Mouse (Mus musculus): ENCODE measurements around the gene Slc25a51. TPM values are rescaled to one million over a fixed set of nuclear protein-coding genes. Genes with fewer than 3 reads are reported as not detected.

The Slc25a51 gene
- polyA plus RNA-seq (2015; fragmentation: Nextera tagmentation; extraction: Ambion mirVana): 65.7 and 68.1 TPM in 2 replicates

DNA sequence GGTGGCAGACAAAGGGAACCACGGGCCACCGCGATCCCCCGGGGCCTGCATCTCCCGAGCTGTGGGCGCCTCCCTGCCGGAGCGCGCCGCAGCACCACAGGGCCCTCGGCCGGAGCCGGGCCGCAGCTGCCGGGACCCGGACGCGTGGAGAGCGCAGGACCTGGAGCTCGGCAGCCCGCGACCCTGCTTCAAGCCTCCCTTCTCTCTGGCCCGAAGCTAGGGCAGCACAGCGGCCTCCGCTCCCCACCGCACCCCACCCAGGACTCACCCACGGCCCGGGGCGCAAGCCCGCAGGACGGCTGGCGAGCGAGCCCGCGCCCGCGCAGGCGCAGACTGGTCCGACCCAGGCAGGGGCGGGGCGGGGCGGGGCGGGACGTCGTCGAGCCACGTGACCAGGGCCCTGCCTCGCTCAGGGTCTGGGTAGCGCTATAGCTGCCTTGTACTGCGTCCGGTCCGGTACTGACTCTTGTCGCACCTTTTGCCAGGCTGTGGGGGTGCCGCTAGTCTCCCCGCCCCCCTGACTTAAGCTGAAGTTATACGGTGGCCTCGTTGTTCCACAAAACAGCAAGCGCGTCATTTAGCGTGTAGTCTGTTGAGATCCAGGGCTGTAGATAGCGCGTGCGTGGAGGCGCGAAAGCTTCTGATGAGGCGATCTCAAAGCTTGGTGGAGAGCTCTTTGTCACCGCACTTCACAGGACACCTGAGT, at the start of gene Slc25a51:
Gene Slc25a51, minus strand, starts transcription at position 340 of the 706 bp plus-strand sequence.
- under 1% methylated on average over 38 of the region's 67 CpGs for WGBS

DNA sequence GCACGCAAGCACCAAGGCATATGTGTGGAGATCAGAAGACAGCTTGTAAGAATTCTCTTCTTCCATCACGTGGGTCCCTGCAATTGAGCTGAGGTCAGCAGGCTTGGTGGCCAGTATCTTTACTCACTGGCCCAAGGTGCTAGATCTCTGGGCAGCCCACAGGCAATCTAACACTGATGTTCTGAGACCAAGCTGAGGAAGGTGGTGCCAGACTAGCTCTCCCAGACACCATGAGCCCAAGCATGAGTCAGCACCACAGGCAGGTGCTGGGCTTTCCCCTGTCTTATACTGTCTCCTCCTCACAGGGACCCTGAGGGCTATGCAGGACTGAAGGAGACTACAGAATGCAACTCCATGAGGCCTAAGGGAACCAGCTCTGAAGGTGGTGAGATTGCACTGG, 49.0 kb upstream of the Slc25a51 start:
- Histone ChIP-seq H3K9me3 (no peaks in the 10 kb centered on the region), H3K4me1 (peaks cover 50% of the 10 kb centered on the region), H3K27me3 (no peaks in the 10 kb centered on the region), H3K27ac (no peak overlapping the region), H3K4me2 (no peak overlapping the region), H3K9ac (no peak overlapping the region), H3K36me3 (peaks cover 5% of the 10 kb centered on the region; the same call in 1 of the 2 replicates), H3K4me3 (no peak overlapping the region)
- ATAC-seq (ENCODE audit: borderline replicate concordance, extremely low read depth, low FRiP score, low TSS enrichment): no peak
- WGBS: 88% methylated on average over 2 of the region's 2 CpGs

More for the DNA sequence above, at the start of gene Slc25a51:
- Histone ChIP-seq H3K4me3 (peak within 1 kb of the TSS; percentile 99), H3K27me3 (no peaks in the 10 kb centered on the region), H3K4me2 (peak within 1 kb of the TSS; percentile 75), H3K9ac (peak within 1 kb of the TSS; percentile 99), H3K27ac (peak within 1 kb of the TSS; percentile 92), H3K4me1 (peaks cover 39% of the 10 kb centered on the region), H3K36me3 (peaks cover 14% of the 10 kb centered on the region), H3K9me3 (no peaks in the 10 kb centered on the region)
- peak; percentile 98 for ATAC-seq (ENCODE audit: borderline replicate concordance, extremely low read depth, low FRiP score, low TSS enrichment)

DNA sequence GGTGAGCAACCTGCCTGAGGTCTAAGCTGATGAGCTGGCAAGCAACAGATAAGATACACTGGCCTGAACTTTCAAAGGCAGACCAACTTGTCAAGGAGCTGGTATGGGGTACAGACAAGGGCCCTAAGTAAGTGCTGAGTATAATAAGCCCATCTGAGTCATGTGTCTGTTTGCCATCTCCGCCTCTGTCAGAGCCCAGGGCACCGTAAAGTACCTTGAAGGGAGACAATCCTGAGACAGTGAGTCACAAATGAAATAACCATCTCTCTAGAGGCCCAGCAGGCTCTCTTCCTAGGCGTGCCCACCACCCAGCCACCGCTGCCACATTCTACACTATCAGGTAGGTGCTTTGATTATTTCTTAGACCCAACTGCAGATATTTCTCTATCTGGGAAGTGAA, 46.4 kb upstream of the Slc25a51 start:
- Histone ChIP-seq H3K9ac (no peak overlapping the region), H3K9me3 (no peaks in the 10 kb centered on the region), H3K27me3 (no peaks in the 10 kb centered on the region), H3K27ac (no peak overlapping the region), H3K4me1 (peaks cover 41% of the 10 kb centered on the region), H3K36me3 (peaks cover 5% of the 10 kb centered on the region; the same call in 1 of the 2 replicates), H3K4me2 (no peak overlapping the region), H3K4me3 (no peak overlapping the region)
- no peak for ATAC-seq (ENCODE audit: borderline replicate concordance, extremely low read depth, low FRiP score, low TSS enrichment)
- 79% methylated on average over 4 of the region's 4 CpGs for WGBS

DNA sequence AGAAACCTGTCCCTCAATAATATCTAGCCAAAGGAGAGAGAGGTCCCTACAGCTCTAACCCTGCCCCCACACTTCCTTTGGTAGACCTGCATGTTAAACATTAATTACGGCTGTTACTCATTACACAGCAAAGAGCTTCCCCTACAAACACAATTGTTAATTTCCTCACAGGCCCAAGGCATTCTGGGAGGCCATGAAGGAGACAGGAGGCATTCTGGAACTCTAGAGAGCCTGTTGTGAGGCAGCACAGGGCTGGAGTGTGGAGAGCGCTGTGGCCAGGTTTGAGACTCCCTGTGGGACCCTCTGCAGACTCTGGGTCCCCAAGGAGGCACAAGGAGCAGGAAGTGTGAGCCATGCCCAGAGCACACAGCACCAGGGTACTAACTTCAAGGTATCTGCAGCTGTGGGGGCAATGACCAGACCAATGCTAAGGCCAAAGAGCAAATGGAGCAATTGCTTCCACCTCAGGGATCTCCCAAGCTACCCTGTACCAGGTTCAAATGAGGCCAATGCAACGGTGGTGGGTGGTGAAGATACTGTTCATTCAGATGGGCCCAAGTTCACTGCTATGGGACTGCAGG, 44.8 kb upstream of the Slc25a51 start:
- H3K4me3 ChIP-seq: no peak overlapping the region
- H3K36me3 ChIP-seq: peaks cover 5% of the 10 kb centered on the region; the same call in 1 of the 2 replicates
- ATAC-seq (ENCODE audit: borderline replicate concordance, extremely low read depth, low FRiP score, low TSS enrichment): peak; percentile 19; the same call in 1 of the 2 replicates
- H3K9ac ChIP-seq: no peak overlapping the region
- 54% methylated on average over 3 of the region's 3 CpGs for WGBS
- H3K27me3 ChIP-seq: no peaks in the 10 kb centered on the region
- no peaks in the 10 kb centered on the region for H3K9me3 ChIP-seq
- H3K4me1 ChIP-seq: peaks cover 24% of the 10 kb centered on the region
- 0 out of 2 replicates have a peak overlapping the region, but pooled peaks have one; percentile 14 for H3K4me2 ChIP-seq
- H3K27ac ChIP-seq: peak overlapping the region; percentile 83

DNA sequence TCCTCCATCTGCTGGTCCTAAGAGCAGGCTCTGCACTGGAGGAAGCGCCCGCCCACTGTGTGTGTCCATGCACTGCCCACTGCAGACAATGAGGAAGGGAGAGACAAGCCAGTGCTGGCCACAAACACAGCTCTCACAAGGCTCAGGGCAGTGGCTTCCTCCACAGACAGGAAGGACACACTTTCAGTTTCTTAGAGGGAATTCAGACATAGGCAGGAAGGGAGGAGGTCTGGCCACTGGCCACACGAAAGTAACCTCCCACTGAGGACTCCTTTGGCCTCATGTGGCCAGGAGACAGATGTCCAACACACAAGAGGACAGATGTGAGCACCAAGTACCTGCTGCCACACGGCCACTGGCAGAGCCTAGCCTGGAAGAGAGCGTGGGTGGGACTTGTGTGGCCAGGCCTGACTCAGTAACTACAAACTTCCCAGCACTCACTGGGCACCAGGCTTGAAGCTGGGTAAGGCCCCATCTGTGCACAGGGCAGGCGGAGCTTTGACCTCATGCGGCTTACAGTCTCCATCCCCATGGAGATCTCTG, 44.1 kb upstream of the Slc25a51 start:
- H3K9me3 ChIP-seq: no peaks in the 10 kb centered on the region
- peaks cover 5% of the 10 kb centered on the region; the same call in 1 of the 2 replicates for H3K36me3 ChIP-seq
- ATAC-seq (ENCODE audit: borderline replicate concordance, extremely low read depth, low FRiP score, low TSS enrichment): peak; percentile 69
- WGBS: 48% methylated on average over 7 of the region's 7 CpGs
- no peak overlapping the region for H3K9ac ChIP-seq
- peaks cover 22% of the 10 kb centered on the region for H3K4me1 ChIP-seq
- peak overlapping the region; percentile 83 for H3K27ac ChIP-seq
- no peaks in the 10 kb centered on the region for H3K27me3 ChIP-seq
- 0 out of 2 replicates have a peak overlapping the region, but pooled peaks have one; percentile 14 for H3K4me2 ChIP-seq
- H3K4me3 ChIP-seq: no peak overlapping the region

DNA sequence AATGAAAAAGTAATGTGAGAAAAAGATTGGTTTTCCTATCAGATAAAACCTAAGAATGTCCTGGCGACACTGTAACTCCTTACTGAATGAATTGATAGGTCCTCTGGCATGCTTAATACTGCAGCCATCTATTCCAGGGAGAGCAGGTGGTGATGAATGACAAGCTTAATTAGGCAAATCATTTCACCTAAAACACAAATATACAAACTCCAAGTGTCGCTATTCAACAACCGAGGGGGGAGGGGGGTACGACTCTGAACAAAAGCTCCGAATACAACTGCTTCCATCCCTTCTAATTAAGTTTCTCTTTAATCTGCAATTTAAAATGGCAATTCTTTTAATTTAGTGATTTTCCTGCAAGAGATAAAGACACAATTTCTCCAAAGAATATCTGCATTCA, 40.4 kb upstream of the Slc25a51 start:
- ATAC-seq (ENCODE audit: borderline replicate concordance, extremely low read depth, low FRiP score, low TSS enrichment): no peak
- no peak overlapping the region for H3K4me2 ChIP-seq
- H3K27me3 ChIP-seq: no peaks in the 10 kb centered on the region
- H3K4me3 ChIP-seq: no peak overlapping the region
- no peak overlapping the region for H3K9ac ChIP-seq
- no peaks in the 10 kb centered on the region for H3K9me3 ChIP-seq
- H3K27ac ChIP-seq: no peak overlapping the region
- 73% methylated on average over 5 of the region's 5 CpGs for WGBS
- peaks cover 18% of the 10 kb centered on the region for H3K4me1 ChIP-seq
- H3K36me3 ChIP-seq: peaks cover 21% of the 10 kb centered on the region

DNA sequence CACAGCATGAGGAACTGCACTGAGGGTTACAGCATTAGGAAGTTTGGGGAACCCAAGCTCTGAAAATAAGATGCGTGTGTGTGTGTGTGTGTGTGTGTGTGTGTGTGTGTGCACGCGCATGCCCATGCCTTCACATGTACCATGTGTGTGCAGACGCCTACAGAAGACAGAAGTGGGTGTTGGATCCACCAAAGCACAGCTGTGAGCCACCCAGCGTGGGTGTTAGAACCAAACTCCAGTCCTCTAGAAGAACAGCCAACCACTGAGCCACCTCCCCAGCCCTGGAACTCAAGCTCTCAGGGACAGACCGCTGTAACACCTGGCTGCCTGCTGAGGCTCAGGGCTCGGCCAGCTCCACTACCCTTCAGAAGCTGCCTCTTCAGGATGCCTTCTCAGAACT, 39.9 kb upstream of the Slc25a51 start:
- Histone ChIP-seq H3K4me1 (peaks cover 13% of the 10 kb centered on the region), H3K36me3 (peaks cover 24% of the 10 kb centered on the region), H3K9me3 (no peaks in the 10 kb centered on the region), H3K9ac (no peak overlapping the region), H3K27me3 (no peaks in the 10 kb centered on the region), H3K4me2 (no peak overlapping the region), H3K4me3 (no peak overlapping the region), H3K27ac (no peak overlapping the region)
- ATAC-seq (ENCODE audit: borderline replicate concordance, extremely low read depth, low FRiP score, low TSS enrichment): no peak
- WGBS: 84% methylated on average over 7 of the region's 7 CpGs

DNA sequence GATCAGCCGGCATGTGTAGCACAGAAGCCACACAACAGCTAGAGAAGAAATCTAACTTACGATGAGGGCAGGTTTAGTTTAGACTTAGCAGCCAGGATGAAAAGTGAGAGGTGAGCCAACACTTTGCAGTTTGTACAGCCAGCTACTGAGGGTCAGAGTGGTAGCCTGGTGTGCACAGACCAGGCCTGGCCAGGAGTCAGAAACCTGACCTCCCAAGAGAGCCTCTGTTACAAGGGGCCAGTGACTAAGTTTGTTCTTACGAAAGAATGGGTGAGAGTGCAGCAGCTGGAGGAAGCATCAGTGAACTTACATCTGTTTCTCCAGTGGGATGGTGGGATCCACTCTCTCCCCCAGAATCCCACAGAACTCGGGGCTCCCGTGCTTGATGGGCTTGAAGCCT, 38.6 kb upstream of the Slc25a51 start:
- peaks cover 28% of the 10 kb centered on the region for H3K36me3 ChIP-seq
- no peaks in the 10 kb centered on the region for H3K9me3 ChIP-seq
- no peak for ATAC-seq (ENCODE audit: borderline replicate concordance, extremely low read depth, low FRiP score, low TSS enrichment)
- H3K27ac ChIP-seq: no peak overlapping the region
- 91% methylated on average over 5 of the region's 5 CpGs for WGBS
- no peak overlapping the region for H3K4me3 ChIP-seq
- no peak overlapping the region for H3K9ac ChIP-seq
- H3K4me2 ChIP-seq: no peak overlapping the region
- H3K4me1 ChIP-seq: peaks cover under 1% of the 10 kb centered on the region; the same call in 1 of the 2 replicates
- H3K27me3 ChIP-seq: no peaks in the 10 kb centered on the region

DNA sequence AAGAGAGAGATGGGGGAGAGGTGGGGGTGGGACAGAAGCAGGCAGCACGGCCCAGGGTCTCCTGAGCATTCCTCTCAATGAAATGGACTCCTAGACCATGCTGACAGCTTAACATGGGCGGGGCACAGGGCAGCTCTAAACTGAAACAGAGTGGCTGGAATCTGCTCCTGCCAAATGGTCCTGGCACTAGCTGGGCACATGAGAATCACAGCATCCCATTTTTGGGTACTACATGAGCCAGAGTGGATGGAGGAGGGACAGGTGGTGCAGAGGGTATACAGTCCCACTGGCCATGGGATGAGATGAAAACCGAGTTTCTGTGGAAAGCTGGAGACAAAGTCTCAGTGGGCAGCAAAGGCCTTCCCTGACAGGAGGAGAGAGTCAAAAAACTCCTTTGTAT, 36.7 kb upstream of the Slc25a51 start:
- Histone ChIP-seq H3K36me3 (peaks cover 33% of the 10 kb centered on the region), H3K4me2 (no peak overlapping the region), H3K27ac (no peak overlapping the region), H3K4me3 (no peak overlapping the region), H3K27me3 (no peaks in the 10 kb centered on the region), H3K9ac (no peak overlapping the region), H3K4me1 (no peaks in the 10 kb centered on the region), H3K9me3 (no peaks in the 10 kb centered on the region)
- ATAC-seq (ENCODE audit: borderline replicate concordance, extremely low read depth, low FRiP score, low TSS enrichment): no peak
- WGBS: 57% methylated on average over 3 of the region's 3 CpGs

DNA sequence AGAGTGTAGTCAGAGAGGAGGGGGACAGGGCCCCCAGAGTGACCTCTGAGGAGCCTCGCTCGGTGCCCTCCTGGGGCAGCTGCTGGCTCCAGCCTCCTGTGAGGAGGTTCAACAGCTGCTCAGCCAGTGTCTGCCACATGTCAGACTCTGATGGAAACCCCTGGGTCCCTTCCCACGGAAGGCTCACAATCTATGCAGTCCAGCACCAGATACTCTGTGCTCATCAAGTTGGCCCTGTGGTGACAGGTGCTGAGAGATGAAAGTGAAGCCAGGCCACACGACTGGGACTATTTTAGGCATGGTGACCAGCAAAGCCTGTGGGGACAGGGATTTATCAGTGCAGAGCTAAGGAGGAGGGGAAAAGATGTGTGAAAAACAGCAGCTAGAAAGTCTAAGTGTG, 36.2 kb upstream of the Slc25a51 start:
- H3K27ac ChIP-seq: no peak overlapping the region
- peaks cover 37% of the 10 kb centered on the region for H3K36me3 ChIP-seq
- ATAC-seq (ENCODE audit: borderline replicate concordance, extremely low read depth, low FRiP score, low TSS enrichment): no peak
- H3K9me3 ChIP-seq: no peaks in the 10 kb centered on the region
- H3K27me3 ChIP-seq: no peaks in the 10 kb centered on the region
- no peak overlapping the region for H3K4me3 ChIP-seq
- H3K4me2 ChIP-seq: no peak overlapping the region
- H3K4me1 ChIP-seq: no peaks in the 10 kb centered on the region
- WGBS: 51% methylated on average over 3 of the region's 4 CpGs
- H3K9ac ChIP-seq: no peak overlapping the region

DNA sequence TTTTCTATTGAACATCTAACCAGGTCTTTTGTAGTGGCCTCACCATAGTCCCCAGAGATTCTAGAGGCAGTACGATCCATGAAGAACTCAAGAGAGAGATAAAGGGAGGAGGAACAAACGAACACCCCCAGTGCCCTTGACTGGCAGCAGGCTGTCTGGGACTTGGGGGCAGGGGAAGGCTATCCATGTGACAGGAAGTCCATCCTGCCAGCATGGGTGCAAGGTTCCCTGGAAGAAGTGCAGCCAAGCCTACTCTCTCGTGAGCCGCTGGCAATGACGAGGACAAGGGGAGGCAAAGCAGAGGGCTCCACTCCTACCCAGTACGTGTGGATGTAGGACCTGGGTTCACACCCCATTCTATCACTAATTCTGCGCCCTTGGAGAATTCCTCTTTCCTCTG, 35.1 kb upstream of the Slc25a51 start:
- Histone ChIP-seq H3K4me1 (no peaks in the 10 kb centered on the region), H3K9me3 (no peaks in the 10 kb centered on the region), H3K4me3 (no peak overlapping the region), H3K9ac (no peak overlapping the region), H3K27me3 (no peaks in the 10 kb centered on the region), H3K27ac (no peak overlapping the region), H3K36me3 (peaks cover 40% of the 10 kb centered on the region), H3K4me2 (no peak overlapping the region)
- 70% methylated on average over 7 of the region's 7 CpGs for WGBS
- no peak for ATAC-seq (ENCODE audit: borderline replicate concordance, extremely low read depth, low FRiP score, low TSS enrichment)

DNA sequence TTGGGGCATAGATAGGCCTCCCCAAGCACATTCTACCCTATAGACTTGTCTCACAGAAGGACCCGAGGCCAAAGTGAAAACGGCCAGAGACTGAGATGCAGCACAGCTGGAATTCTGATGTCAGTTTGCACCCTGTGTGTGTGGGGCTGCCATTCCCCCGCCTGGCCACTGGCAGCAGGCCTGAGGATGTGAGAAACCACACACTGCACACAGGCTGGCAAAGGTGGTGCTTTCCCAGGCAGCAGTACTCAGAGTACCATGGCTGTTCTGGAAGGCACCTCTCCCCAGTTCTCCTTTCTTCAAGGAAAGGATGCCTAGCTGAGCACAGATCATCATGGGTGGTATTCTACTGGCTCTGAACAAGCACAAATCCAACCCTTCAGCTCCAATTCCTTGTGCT, 33.7 kb upstream of the Slc25a51 start:
- Histone ChIP-seq H3K9me3 (no peaks in the 10 kb centered on the region), H3K4me1 (peaks cover 4% of the 10 kb centered on the region; the same call in 1 of the 2 replicates), H3K4me2 (no peak overlapping the region), H3K27ac (no peak overlapping the region), H3K4me3 (no peak overlapping the region), H3K27me3 (no peaks in the 10 kb centered on the region), H3K9ac (no peak overlapping the region), H3K36me3 (peaks cover 38% of the 10 kb centered on the region)
- ATAC-seq (ENCODE audit: borderline replicate concordance, extremely low read depth, low FRiP score, low TSS enrichment): no peak
- WGBS: 44% methylated on average over 3 of the region's 3 CpGs

Measured in lung, embryonic 15.5 days (tissue).